Mouse (Mus musculus): ENCODE data around the gene Wdr62. TPM values are rescaled to one million over a fixed set of nuclear protein-coding genes. Genes with fewer than 3 reads are reported as not detected.

The Wdr62 gene
- total and polyA plus RNA-seq, 2 experiments from 2014 or later, result 3.2 to 3.4 TPM

DNA sequence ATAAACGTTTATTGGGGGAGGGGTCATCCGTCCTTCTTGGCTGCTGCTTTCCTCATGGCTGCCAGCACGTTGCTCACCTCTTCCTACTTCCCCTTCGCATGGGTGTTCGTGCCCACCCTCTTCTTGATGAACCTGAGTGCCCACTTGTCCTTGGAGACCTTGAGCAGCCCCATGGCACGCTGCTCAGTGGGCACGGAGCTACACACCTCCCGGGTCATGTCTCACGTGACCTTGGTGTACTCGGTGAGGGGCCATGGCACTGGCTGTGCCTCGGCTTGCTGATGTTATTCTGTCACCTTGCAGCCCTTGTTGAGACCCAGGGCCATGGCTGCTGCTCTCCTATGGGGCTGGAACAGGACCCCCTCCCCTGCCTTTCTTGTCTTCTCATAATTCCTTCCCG is 29.9 kb upstream of the Wdr62 start:
- TF ChIP-seq EP300 (IDR thresholded peaks at IDR 0.05; ENCODE audit: low read depth), result no peak
- TF ChIP-seq CTCF (IDR thresholded peaks at IDR 0.05; ENCODE audit: low read depth), result no peak
- 81% methylated on average over 12 of the region's 12 CpGs for whole genome bisulfite sequencing
- no peak overlapping the region for H3K4me2 ChIP-seq (ENCODE audit: low read depth, low read length)

DNA sequence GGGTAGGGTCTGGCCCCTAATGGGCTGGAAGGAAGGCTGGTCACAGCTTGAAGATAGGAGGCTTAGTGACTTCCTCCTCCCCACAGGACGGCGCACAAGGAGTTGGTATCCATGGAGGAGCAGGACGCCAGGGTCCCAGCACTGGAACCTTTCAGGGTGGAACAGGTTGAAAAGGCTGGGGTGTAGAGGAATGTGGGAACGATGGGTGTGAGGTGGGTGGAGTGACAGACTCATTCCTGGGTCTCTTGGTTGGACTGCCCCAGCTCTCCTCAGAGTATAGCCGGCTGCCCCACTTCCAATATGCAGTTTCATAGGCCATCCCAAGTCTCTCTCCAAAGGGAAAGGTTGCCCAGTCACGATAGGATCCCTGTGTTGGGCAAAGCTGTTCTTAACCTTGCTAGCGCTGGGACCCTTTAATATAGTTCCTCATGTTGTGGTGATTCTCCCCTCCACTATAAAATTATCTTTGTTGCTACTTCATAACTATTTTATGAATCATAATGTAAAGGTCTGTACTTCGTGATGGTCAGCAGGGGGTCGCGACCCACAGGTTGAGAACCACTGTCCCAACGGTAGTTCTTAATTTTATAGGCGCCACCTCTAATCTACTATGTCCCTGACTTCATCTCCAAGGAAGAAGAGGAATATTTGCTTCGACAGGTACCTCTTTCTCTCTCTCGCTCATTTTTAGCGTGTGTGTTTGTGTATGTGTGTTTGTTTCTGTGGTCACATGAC is 29.3 kb upstream of the Wdr62 start:
- Histone ChIP-seq H3K27ac (ENCODE audit: low read depth) (no peak overlapping the region), H3K4me2 (ENCODE audit: low read depth, low read length) (peak overlapping the region; percentile 89), H3K9ac (replicated peaks; ENCODE audit: low read depth, low read length) (peak overlapping the region; percentile 59; the same call in 1 of the 2 replicates), H3K4me1 (ENCODE audit: control insufficient read depth, insufficient read depth) (peaks cover 10% of the 10 kb centered on the region; the same call in 1 of the 2 replicates), H3K4me3 (ENCODE audit: low read depth, low read length) (peak overlapping the region; percentile 74), H3K36me3 (replicated peaks; ENCODE audit: control insufficient read depth, insufficient read depth, low read length) (peaks cover 4% of the 10 kb centered on the region), H3K9me3 (replicated peaks; ENCODE audit: control insufficient read depth, low read length) (no peaks in the 10 kb centered on the region), H3K27me3 (ENCODE audit: control insufficient read depth, insufficient read depth, low read length) (no peaks in the 10 kb centered on the region)
- DNase-seq (ENCODE audit: low spot score) (no peak), ATAC-seq (ENCODE audit: insufficient read depth, low read depth) (no peak)
- WGBS, result 55% methylated on average over 15 of the region's 15 CpGs
- TF ChIP-seq CTCF (IDR thresholded peaks at IDR 0.05; ENCODE audit: low read depth), result no peak
- no peak for TF ChIP-seq EP300 (IDR thresholded peaks at IDR 0.05; ENCODE audit: low read depth)

More for the DNA sequence above, 29.9 kb upstream of the Wdr62 start:
- Histone ChIP-seq H3K36me3 (replicated peaks; ENCODE audit: control insufficient read depth, insufficient read depth, low read length) (peaks cover 4% of the 10 kb centered on the region), H3K27ac (ENCODE audit: low read depth) (no peak overlapping the region), H3K9ac (replicated peaks; ENCODE audit: low read depth, low read length) (no peak overlapping the region), H3K9me3 (replicated peaks; ENCODE audit: control insufficient read depth, low read length) (no peaks in the 10 kb centered on the region), H3K4me3 (ENCODE audit: low read depth, low read length) (no peak overlapping the region), H3K4me1 (ENCODE audit: control insufficient read depth, insufficient read depth) (peaks cover 10% of the 10 kb centered on the region; the same call in 1 of the 2 replicates), H3K27me3 (ENCODE audit: control insufficient read depth, insufficient read depth, low read length) (no peaks in the 10 kb centered on the region)
- ATAC-seq (ENCODE audit: insufficient read depth, low read depth) (no peak), DNase-seq (ENCODE audit: low spot score) (no peak)

DNA sequence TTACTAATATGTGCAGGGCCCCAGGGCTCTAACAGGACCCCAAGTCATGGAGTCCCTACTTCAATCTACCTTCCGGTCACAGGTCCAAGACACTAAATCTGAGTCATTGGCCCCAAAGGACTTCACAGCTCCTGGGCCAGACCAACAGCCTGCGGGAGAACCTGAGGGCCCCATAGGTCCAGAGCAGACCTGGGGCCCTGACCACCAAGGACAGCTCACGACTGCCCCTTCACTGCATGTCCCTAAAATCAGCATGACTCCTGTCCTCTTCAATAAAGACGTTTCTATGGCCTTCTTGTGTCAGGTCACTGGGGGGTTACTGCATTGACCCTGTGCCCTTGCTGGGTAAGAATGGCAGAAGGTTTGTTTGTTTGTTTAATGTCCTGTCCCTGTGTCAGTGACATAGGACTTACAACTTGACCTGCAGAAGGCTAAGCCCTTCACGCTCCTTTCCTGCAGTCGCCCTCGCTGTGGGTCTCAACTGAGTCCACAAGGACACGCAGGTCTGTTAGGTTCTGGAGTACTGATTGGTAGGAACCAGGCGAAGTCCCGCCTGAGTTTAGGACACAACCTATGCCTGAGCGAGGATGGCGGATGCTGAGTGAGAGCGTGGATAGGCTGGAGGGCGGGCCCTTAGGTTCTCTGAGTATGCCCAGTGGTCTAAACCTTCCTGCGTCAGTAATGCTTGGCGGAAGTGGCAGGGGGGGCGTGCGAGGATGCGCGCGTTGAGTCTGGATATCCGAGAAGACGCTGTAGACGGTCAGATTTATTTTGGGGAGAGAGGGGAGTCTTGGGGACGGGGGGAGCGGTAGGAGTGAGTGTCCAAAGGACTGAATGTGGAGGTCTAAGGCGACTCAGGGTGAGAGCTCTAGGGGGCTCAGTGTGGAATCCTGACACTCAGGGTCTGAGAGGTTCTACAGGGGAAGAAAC is 28.1 kb upstream of the Wdr62 start, which contains the start of gene Alkbh6:
TSS of gene Alkbh6 (plus strand) at position 642 of the 930 bp plus-strand sequence.
- peak within 1 kb of the TSS; percentile 59 for H3K9ac ChIP-seq (replicated peaks; ENCODE audit: low read depth, low read length)
- TF ChIP-seq EP300 (IDR thresholded peaks at IDR 0.05; ENCODE audit: low read depth), result no peak
- no peak for TF ChIP-seq CTCF (IDR thresholded peaks at IDR 0.05; ENCODE audit: low read depth)
- 4% methylated on average over 27 of the region's 27 CpGs for WGBS

DNA sequence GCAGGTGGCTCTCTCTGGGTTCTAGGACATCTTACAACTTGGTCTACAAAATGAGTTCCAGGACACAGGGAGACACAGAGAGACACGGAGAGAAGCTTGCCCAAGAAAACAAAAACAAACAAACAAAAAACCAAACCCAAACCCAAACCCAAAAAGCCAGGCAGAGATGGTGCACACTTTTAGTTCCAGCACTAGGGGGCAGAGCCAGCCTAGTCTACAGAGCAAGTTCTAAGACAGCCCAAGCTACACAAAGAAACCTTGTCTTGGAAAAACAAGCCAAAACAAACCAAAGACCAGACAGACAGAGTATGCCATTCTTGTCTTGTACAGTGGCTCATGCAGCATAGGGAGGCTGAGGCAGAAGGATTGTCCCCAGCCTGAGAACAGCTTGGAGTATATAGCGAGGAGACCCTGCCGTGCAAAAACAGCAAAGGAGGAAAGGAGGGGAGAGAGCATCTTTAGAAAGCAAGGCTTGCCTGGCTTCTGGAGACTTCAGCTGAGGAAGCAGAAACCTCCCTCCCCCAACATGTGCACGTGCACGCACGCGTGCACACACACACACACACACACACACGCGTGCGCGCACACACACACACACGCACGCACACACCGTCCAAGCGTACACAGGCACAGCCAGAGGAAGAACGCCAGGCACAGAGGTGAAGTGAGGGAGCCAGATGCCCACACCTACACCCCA is 26.0 kb upstream of the Wdr62 start:
- H3K4me3 ChIP-seq (ENCODE audit: low read depth, low read length), result no peak overlapping the region
- ATAC-seq (ENCODE audit: insufficient read depth, low read depth) (no peak), DNase-seq (ENCODE audit: low spot score) (no peak)
- H3K9me3 ChIP-seq (replicated peaks; ENCODE audit: control insufficient read depth, low read length), result no peaks in the 10 kb centered on the region
- no peak overlapping the region for H3K27ac ChIP-seq (ENCODE audit: low read depth)
- H3K9ac ChIP-seq (replicated peaks; ENCODE audit: low read depth, low read length), result no peak overlapping the region
- TF ChIP-seq EP300 (IDR thresholded peaks at IDR 0.05; ENCODE audit: low read depth), result no peak
- peak; percentile 37 for TF ChIP-seq CTCF (IDR thresholded peaks at IDR 0.05; ENCODE audit: low read depth)
- H3K27me3 ChIP-seq (ENCODE audit: control insufficient read depth, insufficient read depth, low read length), result no peaks in the 10 kb centered on the region
- WGBS, result 91% methylated on average over 16 of the region's 16 CpGs
- H3K4me1 ChIP-seq (ENCODE audit: control insufficient read depth, insufficient read depth), result peaks cover 10% of the 10 kb centered on the region; the same call in 1 of the 2 replicates
- H3K4me2 ChIP-seq (ENCODE audit: low read depth, low read length), result no peak overlapping the region
- H3K36me3 ChIP-seq (replicated peaks; ENCODE audit: control insufficient read depth, insufficient read depth, low read length), result peaks cover 4% of the 10 kb centered on the region

More for the DNA sequence above, 28.1 kb upstream of the Wdr62 start, which contains the start of gene Alkbh6:
- ATAC-seq (ENCODE audit: insufficient read depth, low read depth), result peak; percentile 100
- peak; percentile 98 for DNase-seq (ENCODE audit: low spot score)
- peak within 1 kb of the TSS; percentile 74 for H3K4me3 ChIP-seq (ENCODE audit: low read depth, low read length)
- H3K27ac ChIP-seq (ENCODE audit: low read depth), result peak within 1 kb of the TSS; percentile 86
- peaks cover 4% of the 10 kb centered on the region for H3K36me3 ChIP-seq (replicated peaks; ENCODE audit: control insufficient read depth, insufficient read depth, low read length)
- no peaks in the 10 kb centered on the region for H3K27me3 ChIP-seq (ENCODE audit: control insufficient read depth, insufficient read depth, low read length)
- H3K9me3 ChIP-seq (replicated peaks; ENCODE audit: control insufficient read depth, low read length), result no peaks in the 10 kb centered on the region
- peak within 1 kb of the TSS; percentile 89 for H3K4me2 ChIP-seq (ENCODE audit: low read depth, low read length)
- peaks cover 10% of the 10 kb centered on the region; the same call in 1 of the 2 replicates for H3K4me1 ChIP-seq (ENCODE audit: control insufficient read depth, insufficient read depth)

- H3K9me3 ChIP-seq (replicated peaks; ENCODE audit: control insufficient read depth, low read length), result no peaks in the 10 kb centered on the region
- H3K4me2 ChIP-seq (ENCODE audit: low read depth, low read length), result no peak overlapping the region
- H3K9ac ChIP-seq (replicated peaks; ENCODE audit: low read depth, low read length), result no peak overlapping the region
- H3K4me1 ChIP-seq (ENCODE audit: control insufficient read depth, insufficient read depth), result no peaks in the 10 kb centered on the region
- DNase-seq (ENCODE audit: low spot score) (no peak), ATAC-seq (ENCODE audit: insufficient read depth, low read depth) (no peak)
- H3K4me3 ChIP-seq (ENCODE audit: low read depth, low read length), result no peak overlapping the region
- no peak overlapping the region for H3K27ac ChIP-seq (ENCODE audit: low read depth)
- TF ChIP-seq CTCF (IDR thresholded peaks at IDR 0.05; ENCODE audit: low read depth) (peak; percentile 45), EP300 (IDR thresholded peaks at IDR 0.05; ENCODE audit: low read depth) (no peak)
- no peaks in the 10 kb centered on the region for H3K27me3 ChIP-seq (ENCODE audit: control insufficient read depth, insufficient read depth, low read length)
- WGBS, result 48% methylated on average over 3 of the region's 3 CpGs
- no peaks in the 10 kb centered on the region for H3K36me3 ChIP-seq (replicated peaks; ENCODE audit: control insufficient read depth, insufficient read depth, low read length)
Measured at GRCm38 (mm10) chr7:30300914-30301313, 20.7 kb upstream of the Wdr62 start.
